Mouse (Mus musculus) thymus, postnatal 36 days (tissue): ENCODE measurements around the gene Gm13199.
A peak's percentile ranks its signal among the peaks of the same experiment; 100 is the strongest.

Experiments
- DNase-seq, 2 experiments: peaks; one replicate each; pipeline ENCODE4 v3.0.0; 2022; ENCODE audit warnings: mixed read lengths in 2 of 2

Gm13199 gene

GRCm38 (mm10) chr2:5862834-5863233 is at the start of gene Gm13199:
Gene Gm13199, minus strand, starts transcription at chr2:5862934.
- no peak for DNase-seq

- no peak for DNase-seq
Measured at GRCm38 (mm10) chr2:5911282-5911965, 48.7 kb upstream of the Gm13199 start.

GRCm38 (mm10) chr2:5906625-5907024 is 43.9 kb upstream of the Gm13199 start:
- DNase-seq, result peak; percentile 29 to 48

GRCm38 (mm10) chr2:5906092-5906491 is 43.4 kb upstream of the Gm13199 start:
- no peak for DNase-seq

- peak; percentile 5 to 15 for DNase-seq
Measured at GRCm38 (mm10) chr2:5900145-5900544, 37.4 kb upstream of the Gm13199 start.

- DNase-seq, result peak; percentile 91 to 93
Measured at GRCm38 (mm10) chr2:5894843-5895570, 32.3 kb upstream of the Gm13199 start, which contains the start of gene Sec61a2. Gene Sec61a2, minus strand, starts transcription at chr2:5895432.

GRCm38 (mm10) chr2:5894296-5894695 is 31.6 kb upstream of the Gm13199 start:
- DNase-seq, result no peak

- DNase-seq, result no peak
Measured at GRCm38 (mm10) chr2:5889412-5889811, 26.7 kb upstream of the Gm13199 start.

- DNase-seq, result no peak
Measured at GRCm38 (mm10) chr2:5888865-5889264, 26.1 kb upstream of the Gm13199 start.

- DNase-seq, result no peak
Measured at GRCm38 (mm10) chr2:5877446-5877845, 14.7 kb upstream of the Gm13199 start.

- DNase-seq, result no peak
Measured at GRCm38 (mm10) chr2:5869746-5870145, 7.0 kb upstream of the Gm13199 start.

- no peak for DNase-seq
Measured at GRCm38 (mm10) chr2:5867681-5868080, 4.9 kb upstream of the Gm13199 start.

- DNase-seq, result no peak
Measured at GRCm38 (mm10) chr2:5851866-5852265, 10.9 kb downstream of the Gm13199 start.

GRCm38 (mm10) chr2:5851116-5851515 is 11.6 kb downstream of the Gm13199 start:
- DNase-seq, result no peak

GRCm38 (mm10) chr2:5845826-5846225 is 16.9 kb downstream of the Gm13199 start:
- DNase-seq, result no peak

- DNase-seq, result peak; percentile 84 to 85
Measured at GRCm38 (mm10) chr2:5844873-5845631, 17.7 kb downstream of the Gm13199 start, which contains the start of the genes Nudt5 and Cdc123. Gene Nudt5, plus strand, starts transcription at chr2:5845019. Gene Cdc123, minus strand, starts transcription at chr2:5845164.

- DNase-seq, result no peak
Measured at GRCm38 (mm10) chr2:5844181-5844872, 18.4 kb downstream of the Gm13199 start.

- no peak for DNase-seq
Measured at GRCm38 (mm10) chr2:5840815-5841214, 21.9 kb downstream of the Gm13199 start.

- DNase-seq, result no peak
Measured at GRCm38 (mm10) chr2:5825265-5825913, 37.3 kb downstream of the Gm13199 start.

- DNase-seq, result no peak
Measured at GRCm38 (mm10) chr2:5824685-5825084, 38.0 kb downstream of the Gm13199 start.

GRCm38 (mm10) chr2:5824213-5824612 is 38.5 kb downstream of the Gm13199 start:
- no peak for DNase-seq

GRCm38 (mm10) chr2:5822449-5822848 is 40.3 kb downstream of the Gm13199 start:
- no peak for DNase-seq
